Mouse (Mus musculus): ENCODE measurements around the gene Grik5.

Grik5 gene

GRCm38 (mm10) chr7:25088531-25088930 lies 16.4 kb upstream of the Grik5 start:
- TF ChIP-seq GATA4 (IDR thresholded peaks at IDR 0.05; ENCODE audit: insufficient replicate concordance, low read length) = no peak

GRCm38 (mm10) chr7:25087972-25088371 lies 15.8 kb upstream of the Grik5 start:
- no peak for TF ChIP-seq GATA4 (IDR thresholded peaks at IDR 0.05; ENCODE audit: insufficient replicate concordance, low read length)

- TF ChIP-seq GATA4 (IDR thresholded peaks at IDR 0.05; ENCODE audit: insufficient replicate concordance, low read length) = no peak
These were observed 15.2 kb upstream of the Grik5 start for GRCm38 (mm10) chr7:25087256-25087912.

DNA sequence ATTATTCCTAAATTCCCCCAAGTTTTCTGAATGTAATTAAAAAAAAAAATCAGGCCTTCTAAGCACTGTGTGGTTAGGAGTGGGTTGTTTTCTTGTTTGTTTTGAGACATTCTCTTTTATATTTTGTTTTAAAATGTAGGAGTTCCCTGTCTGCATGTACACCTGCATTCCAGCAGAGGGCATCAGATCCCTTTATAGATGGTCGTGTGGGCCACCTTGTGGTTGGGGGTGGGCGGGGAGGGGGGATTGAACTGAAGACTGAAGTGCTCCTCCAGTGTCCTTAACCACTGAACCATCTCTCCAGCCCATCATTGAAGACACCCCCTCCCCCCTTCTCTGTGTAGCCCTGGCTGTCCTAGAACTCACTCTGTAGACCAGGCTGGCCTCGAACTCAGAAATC lies 14.5 kb upstream of the Grik5 start:
- TF ChIP-seq GATA4 (IDR thresholded peaks at IDR 0.05; ENCODE audit: insufficient replicate concordance, low read length) = no peak

- peak; percentile 15; the same call in 1 of the 2 replicates for TF ChIP-seq GATA4 (IDR thresholded peaks at IDR 0.05; ENCODE audit: insufficient replicate concordance, low read length)
These were observed 12.5 kb upstream of the Grik5 start for GRCm38 (mm10) chr7:25084621-25085020.

- no peak for TF ChIP-seq GATA4 (IDR thresholded peaks at IDR 0.05; ENCODE audit: insufficient replicate concordance, low read length)
These were observed 10.4 kb upstream of the Grik5 start for GRCm38 (mm10) chr7:25082510-25082909.

- TF ChIP-seq GATA4 (IDR thresholded peaks at IDR 0.05; ENCODE audit: insufficient replicate concordance, low read length) = no peak
These were observed 8.3 kb upstream of the Grik5 start for GRCm38 (mm10) chr7:25080431-25080830.

GRCm38 (mm10) chr7:25079496-25080026 lies 7.4 kb upstream of the Grik5 start:
- no peak for TF ChIP-seq GATA4 (IDR thresholded peaks at IDR 0.05; ENCODE audit: insufficient replicate concordance, low read length)

DNA sequence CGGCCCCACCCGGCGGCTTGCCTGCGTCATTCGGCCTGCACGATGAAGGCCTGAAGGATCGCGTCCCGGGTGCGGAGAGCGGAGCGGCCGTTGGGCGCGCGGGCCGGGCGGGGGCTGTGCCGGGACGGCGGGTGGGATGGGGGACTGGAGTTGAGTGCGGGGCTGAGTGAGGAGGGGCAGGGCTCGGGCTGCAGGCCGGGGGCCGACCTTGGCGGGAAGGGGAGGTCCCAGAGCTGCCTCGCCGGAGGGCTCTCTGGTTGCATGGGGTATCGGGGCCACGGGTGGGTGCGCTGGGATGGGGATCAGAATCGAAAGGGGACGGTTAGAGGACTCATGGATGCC lies 5.2 kb upstream of the Grik5 start:
- TF ChIP-seq GATA4 (IDR thresholded peaks at IDR 0.05; ENCODE audit: insufficient replicate concordance, low read length) = no peak

DNA sequence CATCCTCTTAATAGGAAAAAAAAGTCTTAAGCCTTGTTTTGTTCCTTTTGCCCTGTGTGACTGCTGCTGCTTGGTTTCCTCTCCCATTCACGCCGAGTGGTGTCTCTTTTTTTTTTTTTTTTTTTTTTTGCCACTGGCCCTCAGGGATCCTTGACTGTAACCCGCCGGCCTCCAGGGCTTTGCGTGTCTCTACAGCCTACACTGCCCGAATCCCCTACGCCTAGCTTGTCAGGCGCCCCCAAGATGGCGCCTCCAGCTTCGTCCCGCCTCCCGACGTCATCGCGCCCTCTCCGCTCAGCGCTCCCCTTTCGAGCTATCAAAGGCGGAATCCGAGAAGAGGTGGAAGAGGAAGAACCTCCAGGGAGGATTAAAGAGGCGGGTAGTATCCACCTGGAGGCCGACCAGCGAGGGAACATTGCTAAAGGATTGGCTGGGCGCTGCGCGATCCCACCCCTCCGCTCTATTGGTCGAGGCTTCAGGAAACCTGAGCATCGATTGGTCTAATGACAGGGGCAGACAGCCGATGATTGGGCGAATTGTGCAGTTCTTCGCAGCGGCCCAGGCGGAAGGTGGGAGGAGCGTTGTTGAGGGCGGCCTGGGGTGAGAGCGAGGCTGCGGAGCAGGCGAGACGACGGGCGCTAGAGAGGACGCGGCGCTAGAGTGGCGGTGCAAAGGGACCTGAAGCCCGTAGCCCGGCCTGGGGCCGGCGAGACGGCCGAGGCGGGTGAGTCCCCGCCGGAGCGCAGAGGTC lies 4.7 kb upstream of the Grik5 start:
- peak; percentile 13; the same call in 1 of the 2 replicates for TF ChIP-seq GATA4 (IDR thresholded peaks at IDR 0.05; ENCODE audit: insufficient replicate concordance, low read length)

GRCm38 (mm10) chr7:25076296-25076662 lies 4.1 kb upstream of the Grik5 start:
- no peak for TF ChIP-seq GATA4 (IDR thresholded peaks at IDR 0.05; ENCODE audit: insufficient replicate concordance, low read length)

DNA sequence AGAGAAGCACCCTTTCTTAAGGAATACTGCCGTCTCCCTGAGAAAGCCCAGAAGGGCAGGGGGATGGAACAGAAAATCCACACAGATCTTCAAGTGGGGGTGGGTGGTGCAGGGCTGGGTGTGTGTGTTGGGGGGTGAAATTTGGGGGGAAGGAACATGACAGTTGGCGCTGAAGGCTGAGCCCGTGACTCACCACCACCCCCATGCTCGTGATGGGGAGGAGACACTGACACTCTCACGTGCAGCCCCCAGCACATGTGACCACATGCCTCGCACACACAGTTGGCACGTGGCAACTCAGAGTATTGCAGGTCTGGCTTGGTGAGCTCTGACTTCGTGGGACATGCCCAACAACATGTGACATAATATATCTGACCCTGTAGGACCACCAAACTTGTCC lies 1.8 kb upstream of the Grik5 start:
- TF ChIP-seq GATA4 (IDR thresholded peaks at IDR 0.05; ENCODE audit: insufficient replicate concordance, low read length) = no peak

GRCm38 (mm10) chr7:25072716-25073390 lies 707 bp upstream of the Grik5 start:
- TF ChIP-seq GATA4 (IDR thresholded peaks at IDR 0.05; ENCODE audit: insufficient replicate concordance, low read length) = no peak

GRCm38 (mm10) chr7:25068724-25069123 lies 3.4 kb downstream of the Grik5 start:
- TF ChIP-seq GATA4 (IDR thresholded peaks at IDR 0.05; ENCODE audit: insufficient replicate concordance, low read length) = no peak

GRCm38 (mm10) chr7:25067909-25068656 lies 4.1 kb downstream of the Grik5 start:
- TF ChIP-seq GATA4 (IDR thresholded peaks at IDR 0.05; ENCODE audit: insufficient replicate concordance, low read length) = no peak

All from liver, adult (tissue).